Mouse (Mus musculus): ENCODE data around the gene 9230104L09Rik.

The 9230104L09Rik gene

DNA sequence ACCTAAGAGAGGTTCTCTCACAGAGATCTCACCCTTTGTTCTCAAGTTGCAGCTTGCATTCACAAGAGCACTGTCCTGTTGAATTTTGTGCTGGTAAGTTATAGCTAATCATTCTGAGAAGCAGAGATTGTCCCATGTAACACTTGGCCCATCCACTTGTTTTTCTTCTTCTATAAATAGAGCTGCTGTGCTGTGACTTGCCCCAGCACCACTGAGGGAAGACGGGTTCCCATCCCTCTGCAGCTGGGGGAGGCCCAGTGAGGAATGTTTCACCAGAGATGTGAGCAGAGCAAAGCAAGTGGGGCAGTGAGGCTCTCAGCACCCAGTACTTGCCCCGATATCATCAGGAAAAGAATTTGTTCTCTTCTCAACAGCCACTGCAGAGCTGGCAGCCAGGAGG lies at the start of gene 9230104L09Rik:
Gene 9230104L09Rik, minus strand, starts transcription at position 73 of the 400 bp plus-strand sequence.
- no peak for DNase-seq

DNA sequence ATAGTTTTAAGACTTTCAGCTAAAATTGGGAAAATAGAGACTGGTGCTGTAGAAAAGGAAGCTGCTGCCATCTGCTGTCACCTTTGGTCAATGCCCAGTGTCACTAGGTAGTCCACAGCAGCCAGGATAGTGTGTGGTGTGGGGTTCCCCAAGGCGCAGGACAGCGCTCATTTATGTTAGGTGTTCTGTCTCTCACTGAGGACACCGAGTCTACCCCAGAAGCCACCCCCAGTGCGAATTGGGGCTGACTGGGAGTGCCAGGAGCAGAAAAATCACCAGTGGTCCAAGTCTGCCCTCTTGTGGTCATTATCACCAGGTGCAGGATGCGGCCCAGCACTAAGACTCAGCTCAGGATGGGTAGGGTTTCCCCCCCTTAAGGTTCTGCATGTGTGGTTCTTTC lies 37.4 kb upstream of the 9230104L09Rik start:
- DNase-seq, result peak; percentile 55 to 67

DNA sequence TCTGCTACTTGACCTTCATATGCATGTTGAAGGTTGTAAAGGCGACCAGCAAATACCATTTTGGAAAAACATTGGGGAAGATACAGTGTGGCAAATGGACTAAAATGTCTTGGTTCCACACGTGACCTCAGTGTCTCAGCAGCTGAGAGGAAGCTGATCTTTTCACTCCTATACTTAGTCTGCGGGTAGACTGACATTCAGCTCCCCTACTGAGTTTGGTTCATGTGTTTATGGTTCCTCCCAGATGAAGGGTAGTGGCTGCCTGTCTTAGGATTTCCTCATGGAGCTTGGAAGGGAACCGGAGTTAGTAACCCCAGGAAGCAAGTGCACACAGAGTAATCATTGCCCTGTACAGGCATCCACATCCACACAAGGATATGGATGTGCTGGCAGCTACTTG lies 35.5 kb upstream of the 9230104L09Rik start:
- DNase-seq, result no peak

DNA sequence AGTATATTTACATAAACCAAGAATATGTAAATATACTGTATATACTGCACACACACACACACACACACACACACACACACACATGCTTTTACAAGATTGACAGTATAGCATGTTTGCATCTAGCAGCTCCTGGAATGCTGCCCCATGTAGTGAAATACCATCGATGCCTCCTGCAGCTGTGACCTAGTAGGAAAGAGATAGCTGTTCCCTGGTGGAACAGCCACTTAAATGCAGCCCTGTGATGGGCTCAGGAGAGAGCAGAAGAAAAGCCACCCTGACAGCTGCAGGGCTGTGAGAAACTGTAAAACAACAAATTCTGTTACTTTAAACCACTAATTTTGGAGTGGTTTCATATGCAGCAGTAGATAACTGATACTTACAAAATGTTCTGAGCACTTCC lies 31.4 kb upstream of the 9230104L09Rik start:
- DNase-seq, result no peak

DNA sequence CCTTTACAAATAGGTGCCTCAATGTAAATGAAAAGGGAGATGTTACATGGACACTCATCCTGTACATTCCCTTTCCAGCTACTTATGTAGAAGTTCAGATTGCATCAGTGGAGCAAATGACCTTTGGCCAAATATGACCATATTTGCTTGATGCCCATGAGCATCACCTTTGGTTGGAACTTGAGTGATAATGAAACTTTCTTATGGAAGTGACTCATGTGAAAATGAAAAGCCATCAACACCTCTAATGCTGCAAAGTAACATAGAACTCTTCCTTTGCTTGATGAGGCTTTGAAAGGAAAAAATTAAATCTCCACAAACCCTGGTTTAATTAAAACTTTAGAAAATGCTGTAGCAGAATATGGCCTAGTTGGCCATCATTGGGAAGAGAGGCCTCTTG lies 28.3 kb upstream of the 9230104L09Rik start:
- DNase-seq, result no peak

DNA sequence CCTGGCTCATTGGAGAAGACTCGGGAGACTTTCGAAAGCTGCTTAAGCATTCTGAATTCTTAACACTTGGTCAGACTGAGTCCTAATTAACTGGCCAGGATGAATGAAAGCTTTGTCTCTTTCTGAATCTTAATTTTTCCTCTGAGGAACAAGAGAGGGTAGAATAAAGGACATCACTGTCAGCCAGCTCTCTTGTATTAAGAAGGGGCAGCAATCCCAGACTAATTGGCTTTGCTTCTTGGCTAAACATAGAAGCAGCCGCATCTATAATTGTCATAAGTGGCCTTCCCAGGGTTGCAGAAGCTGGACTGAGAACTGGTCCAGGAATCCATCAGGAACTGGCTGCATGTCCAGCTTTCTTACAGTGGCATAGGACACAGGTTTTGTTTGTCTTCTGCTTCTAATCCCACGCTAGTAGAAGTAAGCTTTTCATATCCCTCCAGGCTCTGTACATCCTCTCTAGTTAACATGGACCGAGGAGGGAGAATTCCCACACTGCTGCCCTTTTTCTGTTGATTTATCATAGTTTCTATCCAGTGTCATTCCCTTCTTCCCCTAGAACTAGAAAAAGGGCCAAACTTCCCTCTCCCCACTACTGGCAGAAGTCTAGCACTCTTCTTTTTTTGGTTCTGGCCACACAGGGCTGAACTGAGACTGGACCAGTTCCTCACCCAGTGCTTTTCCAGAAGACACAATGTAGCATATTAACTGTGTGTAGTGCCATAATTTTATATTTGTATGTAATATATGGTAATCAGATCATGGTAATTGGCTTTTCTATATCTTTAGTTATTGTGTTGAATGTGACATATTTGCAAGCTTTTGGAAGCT lies 25.4 kb upstream of the 9230104L09Rik start:
- no peak for DNase-seq

DNA sequence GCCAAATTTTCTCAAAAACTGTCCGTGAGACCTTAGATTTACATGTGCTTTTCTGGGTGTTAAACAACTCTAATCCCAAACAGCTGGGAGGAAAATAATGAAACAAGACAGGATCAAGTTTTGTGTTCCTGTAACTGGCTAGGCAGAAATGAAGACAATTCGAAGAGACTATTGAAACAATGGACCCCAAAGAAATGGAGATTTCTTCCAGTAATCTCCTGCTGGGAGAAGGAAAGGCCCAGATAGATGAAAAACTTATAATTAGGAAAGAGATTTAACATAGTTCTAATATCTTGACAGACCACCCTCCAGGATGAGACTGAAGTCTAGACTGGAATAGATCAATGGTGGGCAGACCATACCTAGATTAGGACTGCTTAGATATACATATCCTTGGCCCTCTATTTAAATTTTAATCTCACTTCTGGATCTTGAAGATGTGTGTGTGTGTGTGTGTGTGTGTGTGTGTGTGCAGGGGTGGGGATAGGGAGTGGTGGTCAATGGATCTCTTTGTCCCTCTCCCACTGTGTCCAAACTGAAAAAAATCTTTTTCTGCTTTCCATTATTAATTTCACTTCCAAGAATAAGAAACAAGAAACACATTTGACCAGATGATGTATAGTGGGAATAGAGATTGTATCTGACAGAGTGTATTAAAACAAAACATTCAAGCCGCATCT lies 24.6 kb upstream of the 9230104L09Rik start:
- DNase-seq, result no peak

DNA sequence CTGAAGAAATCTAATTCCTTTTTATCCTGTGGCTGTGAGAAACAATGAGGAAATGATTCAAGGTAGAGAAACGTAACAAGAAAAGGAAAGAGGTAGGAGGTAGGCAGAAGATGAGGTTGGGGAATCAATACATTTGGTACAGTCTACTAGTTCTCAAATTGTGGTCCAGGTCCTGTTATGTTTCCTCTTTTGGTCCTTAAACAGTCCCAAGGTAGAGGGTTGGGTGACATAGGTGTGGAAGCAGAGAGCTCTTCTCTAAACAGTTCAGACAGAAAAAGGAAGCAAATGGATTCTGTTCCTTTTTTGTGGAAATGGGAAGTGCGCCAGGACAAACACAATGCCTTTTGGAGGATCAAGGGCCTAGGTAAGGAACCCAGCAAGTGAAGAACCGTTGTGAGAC lies 24.0 kb upstream of the 9230104L09Rik start:
- no peak for DNase-seq

DNA sequence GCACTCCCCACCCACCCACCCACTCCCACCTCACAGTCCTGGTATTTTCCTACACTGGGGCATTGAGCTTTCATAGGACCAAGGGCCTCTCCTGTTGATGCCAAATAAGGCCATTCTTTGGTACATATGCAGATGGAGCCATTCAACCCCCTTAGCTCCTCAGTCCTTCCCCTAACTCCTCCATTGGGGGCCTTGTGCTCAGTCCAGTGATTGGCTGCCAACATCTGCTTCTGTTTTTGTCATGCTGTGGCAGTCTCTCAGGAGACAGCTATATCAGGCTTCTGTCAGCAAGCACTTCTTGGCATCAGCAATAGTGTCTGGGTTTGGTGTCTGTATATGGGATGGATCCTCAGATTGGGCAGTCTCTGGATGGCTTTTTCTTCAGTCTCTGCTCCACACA lies 19.9 kb upstream of the 9230104L09Rik start:
- DNase-seq, result no peak

DNA sequence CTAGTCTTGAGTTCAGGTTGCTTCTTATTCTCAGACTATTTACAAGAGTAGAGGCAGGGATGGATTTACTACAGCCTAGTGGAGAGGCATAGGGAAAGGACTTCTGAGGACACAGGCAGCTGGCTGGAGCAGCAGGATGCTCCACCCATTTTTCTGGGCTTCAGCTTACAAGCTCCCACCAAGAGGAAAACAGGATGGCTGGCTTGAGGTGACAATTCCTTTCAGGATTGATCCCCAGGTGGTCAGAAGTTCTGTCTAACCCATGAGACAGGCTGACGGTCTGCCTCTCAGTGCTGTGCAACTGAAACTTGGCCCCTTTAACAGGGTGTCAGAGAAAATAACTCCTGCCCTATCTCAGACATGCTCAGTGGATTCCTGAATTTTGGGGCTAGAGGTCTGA lies 14.4 kb upstream of the 9230104L09Rik start:
- DNase-seq, result no peak

DNA sequence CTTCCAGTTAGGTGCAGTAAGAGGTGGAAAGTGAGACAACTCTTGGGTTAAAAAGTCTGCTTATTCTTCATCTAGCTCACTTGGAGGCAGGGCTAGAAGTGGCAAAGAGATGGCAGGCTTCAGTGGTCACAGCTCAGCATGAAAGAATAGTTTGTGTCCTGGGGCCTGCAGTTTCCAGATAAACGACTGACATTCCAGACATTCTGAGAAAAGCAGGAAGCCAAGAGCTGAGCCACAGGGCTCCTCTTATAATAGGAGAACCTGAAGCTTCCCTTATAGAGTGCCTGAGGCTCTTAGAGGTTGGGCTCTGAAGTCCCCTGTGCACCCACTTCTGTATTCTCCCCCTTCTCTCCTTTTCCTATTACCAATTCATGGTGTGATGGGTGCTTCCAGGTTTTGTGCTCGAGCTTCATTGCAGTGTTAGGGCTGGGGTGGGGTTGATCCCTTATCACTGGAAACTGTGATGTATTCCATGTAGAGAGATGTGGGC lies 13.8 kb upstream of the 9230104L09Rik start:
- DNase-seq, result no peak

DNA sequence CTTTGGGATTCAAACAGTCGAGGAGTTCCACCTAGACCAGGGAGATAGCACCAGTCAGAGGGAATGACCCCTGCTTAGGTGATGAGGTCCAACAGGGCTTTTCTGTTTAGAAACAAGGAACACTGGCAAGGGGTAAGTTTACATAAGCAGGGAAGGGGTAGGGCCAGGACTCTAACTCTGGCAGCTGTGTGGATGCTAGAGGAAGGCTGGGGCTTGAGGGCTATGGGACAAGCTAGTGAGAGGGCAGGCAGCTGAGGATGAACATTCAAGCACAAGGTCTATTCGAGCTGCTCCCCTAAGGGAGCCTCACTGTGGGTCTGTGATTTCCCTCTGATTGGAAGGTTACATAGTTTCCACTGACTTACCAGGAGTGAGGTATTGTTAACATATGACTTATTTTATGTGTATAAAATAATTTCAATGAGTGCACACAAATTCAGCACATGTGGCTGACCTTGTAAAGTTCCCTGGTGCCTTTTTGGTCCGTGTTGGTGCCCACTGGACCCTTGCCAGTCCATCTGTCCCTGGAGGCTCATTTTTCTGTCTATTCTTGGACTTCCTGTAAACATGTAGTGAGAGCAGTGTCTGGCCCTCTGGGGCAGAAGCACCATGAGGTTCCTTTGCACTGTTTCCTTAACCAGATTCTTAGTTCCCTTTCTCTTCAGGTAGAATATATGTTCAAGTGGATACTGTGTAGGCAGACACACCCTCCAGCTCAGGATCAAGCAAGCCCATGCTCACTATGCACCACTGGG lies 12.4 kb upstream of the 9230104L09Rik start:
- DNase-seq, result peak in 1 of 2 experiments; percentile 5

DNA sequence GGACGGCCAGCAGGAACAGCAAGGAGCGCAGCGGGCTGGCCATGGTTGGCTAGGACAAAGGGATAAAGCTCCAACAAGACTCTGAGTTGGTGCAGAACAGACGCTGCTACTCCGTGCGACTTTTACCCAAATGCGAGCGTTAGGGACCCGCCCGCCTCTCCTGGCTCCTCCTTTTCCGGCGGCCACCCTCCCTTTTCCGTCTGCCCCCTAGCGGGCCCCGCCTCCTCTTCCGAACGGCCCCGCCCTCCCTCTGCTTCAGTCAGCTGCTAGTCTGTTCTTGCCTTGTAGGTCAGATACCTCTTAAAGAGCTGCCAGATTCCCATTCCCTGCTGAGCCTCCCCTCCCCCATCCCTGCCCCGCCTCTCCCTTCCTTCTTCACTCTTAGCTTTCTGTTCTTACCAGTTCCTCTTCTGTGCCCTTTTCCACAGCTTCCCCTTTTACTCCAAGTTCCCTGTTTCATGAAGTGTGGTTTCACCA lies 10.5 kb upstream of the 9230104L09Rik start, which contains the start of gene Cst3:
Gene Cst3, minus strand, starts transcription at position 358 of the 477 bp plus-strand sequence.
- DNase-seq, result peak; percentile 87 to 92

DNA sequence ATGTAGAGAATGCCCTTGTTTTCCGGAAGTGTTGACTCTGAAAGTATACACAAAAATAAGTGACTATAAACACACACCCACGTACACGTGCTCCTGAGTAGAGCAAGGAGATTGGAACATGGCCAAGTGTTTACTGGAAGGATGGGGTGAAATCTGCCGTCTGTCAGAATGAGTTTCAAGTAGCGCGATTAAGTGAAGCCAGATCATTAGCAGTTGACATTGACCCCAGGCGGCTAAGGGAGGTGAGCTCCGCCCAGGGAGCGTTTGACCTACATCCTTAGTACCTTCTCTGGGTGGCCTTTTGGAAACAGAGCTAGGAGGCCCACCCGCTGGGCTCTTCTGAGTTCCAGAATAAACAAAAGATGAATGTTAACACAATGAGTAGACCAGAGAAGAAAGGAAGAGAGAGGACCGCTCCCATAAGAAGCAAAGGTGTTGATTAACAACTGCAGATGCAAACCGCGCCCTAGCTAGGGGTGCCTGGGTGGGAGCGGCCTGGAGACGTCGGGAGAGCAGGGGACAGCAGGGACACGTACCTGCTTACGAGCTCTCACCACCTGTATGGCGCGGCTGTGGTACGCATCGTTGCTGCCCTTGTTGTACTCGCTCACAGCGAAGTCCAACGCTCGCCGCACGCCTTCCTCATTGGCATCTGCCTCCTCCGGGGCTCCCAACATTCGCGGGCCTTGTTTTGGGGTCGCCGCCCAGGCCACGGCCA lies 9.9 kb upstream of the 9230104L09Rik start:
- DNase-seq, result peak; percentile 28 to 36

DNA sequence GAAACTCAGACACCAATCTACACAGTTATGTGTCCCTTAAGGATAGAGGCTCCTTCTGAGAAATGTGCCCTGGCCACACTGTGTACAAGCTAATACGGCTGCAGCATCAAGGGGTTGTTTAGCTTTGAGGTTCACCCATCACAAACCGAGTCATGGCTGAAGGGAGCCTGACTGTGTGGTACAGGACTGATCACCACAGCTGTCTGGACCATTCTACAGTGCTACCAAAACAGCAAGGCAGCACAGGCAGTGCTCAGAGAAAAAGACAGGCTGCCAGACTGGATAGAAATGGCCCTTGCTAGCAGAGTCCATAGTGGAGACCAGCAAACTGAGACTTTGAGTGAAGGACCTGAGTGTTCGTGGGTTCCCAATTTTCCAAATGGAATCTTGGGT lies 9.4 kb upstream of the 9230104L09Rik start:
- peak in 1 of 2 experiments; percentile 5 for DNase-seq

DNA sequence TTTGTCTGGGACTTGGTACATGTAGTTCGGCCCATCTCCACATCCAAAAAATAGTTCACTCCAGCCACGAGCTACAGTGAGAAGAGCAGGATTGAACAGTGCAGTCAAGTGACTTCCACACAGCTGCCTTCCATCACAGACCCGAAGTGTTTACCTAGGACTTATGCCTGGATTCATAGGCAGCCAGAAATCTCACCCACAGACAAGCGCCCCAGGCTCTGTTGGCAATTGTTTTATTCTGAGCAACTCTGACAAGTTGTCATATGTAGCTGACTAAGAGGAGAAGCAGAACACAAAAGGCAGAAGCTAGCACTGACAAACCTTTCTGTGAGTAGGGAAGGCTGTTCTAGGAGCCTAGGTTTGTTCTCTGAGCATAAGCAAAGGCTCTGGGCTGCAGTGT lies 8.0 kb upstream of the 9230104L09Rik start:
- peak in 1 of 2 experiments; percentile 4 for DNase-seq

DNA sequence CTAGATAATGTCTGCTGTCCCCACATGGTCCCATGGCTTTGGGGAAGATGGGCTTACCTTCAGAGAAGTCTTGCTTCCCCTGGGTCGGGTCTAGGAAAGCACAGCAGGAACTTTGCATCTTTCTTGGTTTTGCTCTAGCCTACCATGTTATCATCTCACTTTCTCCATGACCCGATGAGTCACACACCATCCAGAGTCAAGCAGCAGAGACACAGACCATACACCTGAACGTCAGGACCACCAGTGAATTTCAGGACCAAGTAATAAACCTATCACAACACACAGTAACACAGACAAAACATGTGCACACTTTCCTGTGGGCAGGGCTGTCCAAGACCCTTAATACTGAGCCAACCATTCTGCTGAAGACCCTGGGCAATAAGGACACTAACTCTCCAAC lies 5.7 kb upstream of the 9230104L09Rik start:
- no peak for DNase-seq

DNA sequence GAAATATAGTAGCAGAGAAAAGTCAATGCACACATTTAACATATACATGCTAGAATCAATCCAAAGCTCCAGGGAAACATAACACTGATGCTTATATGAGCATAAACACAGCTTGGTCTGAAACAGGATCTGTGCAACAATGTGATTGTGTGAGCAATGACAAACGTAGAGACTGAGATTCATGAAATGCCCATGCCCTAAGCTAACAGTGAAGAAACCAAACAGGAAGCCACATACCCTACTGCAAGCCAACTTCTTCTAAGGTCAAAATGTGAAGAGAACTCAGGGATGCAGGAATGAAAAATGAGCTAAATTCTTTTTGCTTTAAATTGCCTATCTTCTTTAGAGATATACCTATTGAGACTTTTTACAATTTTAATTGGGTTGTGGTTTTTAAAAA lies 4.1 kb upstream of the 9230104L09Rik start:
- no peak for DNase-seq

DNA sequence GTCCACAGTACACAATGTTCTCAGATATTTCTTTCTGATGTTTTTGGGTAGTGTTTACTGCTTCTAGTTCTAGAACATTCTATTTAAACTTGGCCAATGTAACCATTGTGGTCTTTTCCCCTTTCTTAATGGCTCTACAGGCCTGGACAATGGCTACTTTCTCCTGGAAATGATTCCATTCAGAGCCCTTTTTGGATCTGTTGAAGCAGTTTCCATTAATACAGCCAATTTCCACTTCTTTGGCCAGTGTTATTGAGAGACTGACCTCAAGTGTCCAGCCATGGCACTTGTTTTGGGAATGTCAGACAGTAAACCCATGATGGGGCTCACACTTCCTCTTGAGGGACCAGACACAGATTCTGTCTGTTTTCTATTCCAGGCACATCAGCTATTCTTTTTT lies 3.1 kb downstream of the 9230104L09Rik start:
- DNase-seq, result no peak

DNA sequence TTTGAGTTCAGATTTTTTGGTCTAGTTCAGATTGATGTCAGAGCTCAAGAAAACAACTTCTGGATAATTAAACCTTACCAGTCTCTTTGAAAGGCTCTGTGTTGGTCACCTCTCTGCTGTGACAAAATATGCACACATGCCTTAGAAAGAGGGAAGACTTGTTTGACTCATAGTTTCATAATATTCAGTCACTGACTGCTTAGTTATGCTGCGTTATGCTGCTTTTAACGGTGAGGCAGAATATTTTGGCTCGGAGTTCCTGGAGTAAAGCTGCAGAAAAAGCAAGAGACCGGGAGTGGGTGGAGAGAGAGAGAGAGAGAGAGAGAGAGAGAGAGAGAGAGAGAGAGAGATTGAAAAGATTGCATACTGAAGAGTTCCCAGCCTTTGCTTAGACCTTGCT lies 3.8 kb downstream of the 9230104L09Rik start:
- DNase-seq, result no peak

DNA sequence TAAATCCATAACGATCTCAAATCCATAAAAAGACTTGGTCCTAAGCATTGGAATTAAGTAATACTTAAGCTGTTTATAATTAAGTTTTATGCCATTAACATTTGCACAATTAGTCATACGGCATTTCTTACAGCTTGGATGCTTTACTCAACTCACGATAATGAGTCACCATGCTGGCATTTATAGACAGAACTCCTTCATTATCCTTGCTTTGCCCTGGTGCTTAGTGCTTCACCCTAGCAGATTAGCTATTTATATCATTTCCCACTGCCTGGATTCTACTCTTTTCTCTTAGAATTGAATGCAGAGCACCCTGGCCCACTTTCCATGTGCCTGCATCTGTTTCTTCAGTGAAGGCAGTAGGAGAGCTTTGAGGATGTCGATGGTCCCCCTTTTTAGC lies 7.3 kb downstream of the 9230104L09Rik start:
- no peak for DNase-seq

DNA sequence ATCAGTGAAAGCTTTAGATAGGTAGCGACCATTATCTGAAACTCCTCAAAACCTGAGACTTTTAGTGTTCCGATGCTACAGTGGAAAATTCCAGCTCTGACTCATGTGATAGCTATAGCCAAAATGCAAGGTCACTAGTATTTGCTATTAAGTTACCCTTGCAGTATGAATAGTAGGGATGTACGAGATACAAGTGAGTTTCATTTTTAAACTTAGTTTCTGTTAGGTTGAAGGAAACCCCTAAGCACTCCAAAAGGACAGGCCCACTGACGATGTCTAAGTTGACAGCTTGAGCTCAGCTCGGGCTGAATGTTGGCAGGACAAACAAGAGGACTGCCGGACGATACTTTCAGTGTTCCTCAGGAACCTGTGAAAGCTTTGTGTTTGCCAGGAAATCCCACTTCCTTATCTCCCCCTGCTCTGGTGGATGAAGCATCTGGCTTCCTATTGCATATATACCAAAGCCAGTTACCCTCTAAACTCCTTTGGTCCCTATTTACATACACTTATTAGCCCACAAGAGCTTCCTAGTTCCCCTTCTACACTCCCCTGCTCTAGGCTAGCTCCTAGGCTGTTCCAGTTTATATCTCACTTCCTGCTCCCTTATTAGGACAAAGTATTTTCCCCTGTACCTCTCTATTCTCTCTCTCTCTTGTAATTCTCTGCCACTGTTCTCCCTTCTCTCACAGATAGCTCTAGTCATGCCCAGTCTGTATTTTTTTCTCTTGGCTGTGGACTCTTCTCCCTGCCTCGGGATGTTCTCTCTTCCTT lies 8.0 kb downstream of the 9230104L09Rik start:
- DNase-seq, result no peak

All from cerebellum, adult 18-20 months (tissue).